17 mouse cellular contexts compared by ENCODE assay signal in genomic region chr1:43882576-43882975, GRCm38 (mm10). TPM values are rescaled to one million over a fixed set of nuclear protein-coding genes. Genes with fewer than 3 reads are reported as not detected.
DNase-seq lines count a peak whose midpoint lies in the region; ATAC-seq and TF ChIP-seq lines count a peak whose summit lies in the region.
"Had no signal": no experiment of that assay in that cellular context is flagged by ENCODE, and none has a peak within 500 bp of the region (broad histone marks: within the 10 kb centered on the region; RNA-seq: fewer than 3 reads in every experiment).

No protein-coding gene starts in this region.

- H3K27ac ChIP-seq in lung, embryonic 14.5 days (ENCODE audit: low read depth), result no peak overlapping the region
- 0 out of 2 replicates have a peak overlapping the region, but pooled peaks have one; percentile 10 for H3K27ac ChIP-seq in limb, embryonic 10.5 days
- H3K27ac ChIP-seq: embryonic facial prominence, embryonic 13.5 days; kidney, postnatal 0 days had no signal

- no peaks in the 10 kb centered on the region for H3K36me3 ChIP-seq in lung, embryonic 14.5 days (ENCODE audit: insufficient read depth)
- H3K36me3 ChIP-seq in E14TG2a.4 (ENCODE audit: insufficient read depth, low read length), result no peaks in the 10 kb centered on the region
- no peaks in the 10 kb centered on the region for H3K36me3 ChIP-seq in limb, embryonic 10.5 days
- H3K36me3 ChIP-seq: embryonic facial prominence, embryonic 13.5 days had no signal

- peak; percentile 4 for DNase-seq in lung, embryonic 14.5 days
- no peak for DNase-seq in lung, postnatal 14 days
- peak; percentile 54 for DNase-seq in ES-CJ7 (ENCODE audit: low read depth, low spot score)
- DNase-seq in limb, embryonic 10.5 days (ENCODE audit: low spot score), result no peak
- no peak for DNase-seq in adrenal gland, postnatal 14 days
- DNase-seq: cerebellum, adult 9-10 months; gastrocnemius, postnatal 36 days; liver, postnatal 0 days; lung, postnatal 36 days; thymus, postnatal 14 days had no signal

- ATAC-seq in lung, embryonic 14.5 days (ENCODE audit: insufficient read depth), result peak; percentile 38; the same call in 1 of the 2 replicates
- ATAC-seq in CD4-positive, CD25-positive, alpha-beta regulatory T cell, adult 4 months, result no peak
- ATAC-seq: forebrain, embryonic 16.5 days; hindbrain, embryonic 16.5 days; intestine, postnatal 0 days; liver, postnatal 0 days had no signal

- no peaks in the 10 kb centered on the region for H3K9me3 ChIP-seq in lung, embryonic 14.5 days (ENCODE audit: low read depth, low read length)
- H3K9me3 ChIP-seq in E14TG2a.4 (ENCODE audit: low read length), result no peaks in the 10 kb centered on the region
- H3K9me3 ChIP-seq in limb, embryonic 10.5 days (replicated peaks), result no peaks in the 10 kb centered on the region
- H3K9me3 ChIP-seq: embryonic facial prominence, embryonic 13.5 days had no signal

- H3K9ac ChIP-seq in lung, embryonic 14.5 days, result no peak overlapping the region
- H3K9ac ChIP-seq: embryonic facial prominence, embryonic 13.5 days; liver, postnatal 0 days had no signal

- H3K4me2 ChIP-seq in lung, embryonic 14.5 days, result 0 out of 2 replicates have a peak overlapping the region, but pooled peaks have one; percentile 7
- H3K4me2 ChIP-seq: embryonic facial prominence, embryonic 13.5 days had no signal

- 24% methylated on average over 11 of the region's 11 CpGs for WGBS in lung, embryonic 14.5 days
- 35% methylated on average over 11 of the region's 11 CpGs for WGBS in limb, embryonic 10.5 days

- H3K4me1 ChIP-seq in lung, embryonic 14.5 days (ENCODE audit: insufficient read depth), result 0 out of 2 replicates have a peak, but pooled peaks cover 2% of the 10 kb centered on the region
- H3K4me1 ChIP-seq in E14TG2a.4 (replicated peaks; ENCODE audit: low read depth, low read length), result peaks cover 13% of the 10 kb centered on the region
- peaks cover 6% of the 10 kb centered on the region; the same call in 1 of the 2 replicates for H3K4me1 ChIP-seq in limb, embryonic 10.5 days

- no peak overlapping the region for H3K4me3 ChIP-seq in lung, embryonic 14.5 days (ENCODE audit: low read depth, low read length)
- H3K4me3 ChIP-seq in E14TG2a.4 (replicated peaks; ENCODE audit: low read length), result peak overlapping the region; percentile 60
- H3K4me3 ChIP-seq in limb, embryonic 10.5 days, result no peak overlapping the region
- H3K4me3 ChIP-seq: embryonic facial prominence, embryonic 13.5 days had no signal

- TF ChIP-seq CTCF in lung, embryonic 14.5 days (IDR thresholded peaks at IDR 0.05; ENCODE audit: low read depth), result no peak
- TF ChIP-seq CTCF in E14TG2a.4 (conservative IDR thresholded peaks at IDR 0.05; ENCODE audit: low read length), result no peak

- no peaks in the 10 kb centered on the region for H3K27me3 ChIP-seq in lung, embryonic 14.5 days (ENCODE audit: insufficient read depth, low read length)
- H3K27me3 ChIP-seq in E14TG2a.4 (ENCODE audit: insufficient read depth, low read length), result 0 out of 2 replicates have a peak, but pooled peaks cover 3% of the 10 kb centered on the region
- no peaks in the 10 kb centered on the region for H3K27me3 ChIP-seq in limb, embryonic 10.5 days (ENCODE audit: low read depth, poor library complexity, severe bottlenecking)
- H3K27me3 ChIP-seq: embryonic facial prominence, embryonic 13.5 days had no signal

RNA-seq across cellular contexts. Expression of gene Tpp2, which starts 50.9 kb away (rescaled TPM):
- 63.2 and 69.5 TPM in 2 replicates for polyA plus RNA-seq in lung, embryonic 14.5 days (2014; fragmentation: Nextera tagmentation; extraction: Ambion mirVana)
- polyA plus RNA-seq in limb, embryonic 10.5 days (2016; fragmentation: Nextera tagmentation; extraction: Ambion mirVana), result 70.7 and 77.7 TPM in 2 replicates
- 49.8 and 53.3 TPM in 2 replicates for total RNA-seq in adrenal gland, postnatal 14 days (2021)
- 100 to 1,000 TPM; 127 to 141 TPM for polyA plus RNA-seq in CD4-positive, CD25-positive, alpha-beta regulatory T cell, adult 4 months (2017; shearing (Covaris generic))

RNA-seq across cellular contexts. Expression of gene Uxs1, which starts 55.0 kb away (rescaled TPM):
- polyA plus RNA-seq in lung, embryonic 14.5 days (2014; fragmentation: Nextera tagmentation; extraction: Ambion mirVana), result 32.3 and 32.4 TPM in 2 replicates
- polyA plus RNA-seq in limb, embryonic 10.5 days (2016; fragmentation: Nextera tagmentation; extraction: Ambion mirVana), result 21.2 and 22.5 TPM in 2 replicates
- 34.4 and 36.4 TPM in 2 replicates for total RNA-seq in adrenal gland, postnatal 14 days (2021)
- 10 to 100 TPM; 11.3 to 14.0 TPM for polyA plus RNA-seq in CD4-positive, CD25-positive, alpha-beta regulatory T cell, adult 4 months (2017; shearing (Covaris generic))

Comparison
In these comparisons a context has a peak if more than half of its experiments do, and no peak if none do; other contexts are left out.
1. DNase-seq: peak in lung, embryonic 14.5 days (single experiment) and ES-CJ7 (single experiment); none in lung, postnatal 14 days (single experiment), limb, embryonic 10.5 days (single experiment) and adrenal gland, postnatal 14 days (single experiment).